19 mouse cellular contexts compared by ENCODE assay signal in the genomic region with DNA sequence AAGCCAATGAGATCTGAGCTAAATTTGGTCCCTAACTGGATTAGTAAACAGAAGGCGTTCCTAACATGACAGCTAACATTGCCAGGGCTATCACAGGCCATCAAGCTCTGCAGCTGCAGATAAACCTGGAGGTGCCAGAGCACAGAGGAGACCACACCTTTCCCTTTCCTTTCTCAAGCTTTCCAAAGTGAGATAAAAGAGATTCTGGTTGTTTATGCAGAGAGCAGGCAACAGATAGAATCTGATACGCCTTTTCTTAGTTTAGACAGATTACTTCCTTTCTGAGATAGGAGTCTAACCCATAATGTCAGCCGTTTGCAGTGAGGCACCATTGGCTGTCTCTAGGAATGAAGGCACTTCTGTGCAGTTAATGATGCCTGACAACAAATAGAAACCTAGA.
DNase-seq lines count a peak whose midpoint lies in the region; ATAC-seq and TF ChIP-seq lines count a peak whose summit lies in the region.
"Had no signal": no experiment of that assay in that cellular context is flagged by ENCODE, and none has a peak within 500 bp of the region (broad histone marks: within the 10 kb centered on the region; RNA-seq: fewer than 3 reads in every experiment).

No protein-coding gene starts in this region.

- H3K9ac ChIP-seq in kidney, embryonic 14.5 days (ENCODE audit: low read depth, low read length): no peak overlapping the region
- H3K9ac ChIP-seq: hindbrain, embryonic 15.5 days; limb, embryonic 13.5 days; lung, embryonic 14.5 days; neural tube, embryonic 12.5 days had no signal

- H3K27me3 ChIP-seq in kidney, embryonic 14.5 days (ENCODE audit: control insufficient read depth, insufficient read depth, low read length): no peaks in the 10 kb centered on the region
- no peaks in the 10 kb centered on the region for H3K27me3 ChIP-seq in G1E (ENCODE audit: insufficient read depth, low read length)
- no peaks in the 10 kb centered on the region for H3K27me3 ChIP-seq in hindbrain, embryonic 10.5 days (ENCODE audit: insufficient read depth, poor library complexity, severe bottlenecking)
- H3K27me3 ChIP-seq: CH12.LX; hindbrain, embryonic 15.5 days; limb, embryonic 13.5 days; neural tube, embryonic 12.5 days had no signal

- H3K4me1 ChIP-seq in kidney, embryonic 14.5 days (ENCODE audit: control insufficient read depth, insufficient read depth, low read length): no peaks in the 10 kb centered on the region
- no peaks in the 10 kb centered on the region for H3K4me1 ChIP-seq in G1E (ENCODE audit: insufficient read depth, low read depth, low read length)
- H3K4me1 ChIP-seq in hindbrain, embryonic 10.5 days (replicated peaks): no peaks in the 10 kb centered on the region
- H3K4me1 ChIP-seq: embryonic facial prominence, embryonic 10.5 days; hindbrain, embryonic 15.5 days; limb, embryonic 13.5 days; neural tube, embryonic 12.5 days had no signal

- ATAC-seq in kidney, embryonic 14.5 days (ENCODE audit: low FRiP score, low TSS enrichment): no peak
- peak; percentile 86 for ATAC-seq in G1E (ENCODE audit: extremely low read depth, insufficient number of reproducible peaks, low FRiP score, poor library complexity, severe bottlenecking)
- ATAC-seq in granulocyte monocyte progenitor cell, adult 5-6 weeks (replicated peaks; ENCODE audit: poor library complexity, severe bottlenecking): no peak
- ATAC-seq: forebrain, embryonic 14.5 days; intestine, embryonic 16.5 days had no signal

- no peaks in the 10 kb centered on the region for H3K9me3 ChIP-seq in kidney, embryonic 14.5 days (ENCODE audit: control insufficient read depth, low read length)
- no peaks in the 10 kb centered on the region for H3K9me3 ChIP-seq in G1E (replicated peaks)
- no peaks in the 10 kb centered on the region for H3K9me3 ChIP-seq in hindbrain, embryonic 10.5 days
- H3K9me3 ChIP-seq: embryonic facial prominence, embryonic 10.5 days; hindbrain, embryonic 15.5 days; limb, embryonic 13.5 days; neural tube, embryonic 12.5 days had no signal

- no peak overlapping the region for H3K4me2 ChIP-seq in kidney, embryonic 14.5 days (replicated peaks; ENCODE audit: low read depth, low read length)
- H3K4me2 ChIP-seq: hindbrain, embryonic 15.5 days; limb, embryonic 13.5 days; lung, embryonic 14.5 days; neural tube, embryonic 12.5 days had no signal

- no peak overlapping the region for H3K27ac ChIP-seq in kidney, embryonic 14.5 days (ENCODE audit: low read depth, low read length)
- no peak overlapping the region for H3K27ac ChIP-seq in hindbrain, embryonic 10.5 days
- H3K27ac ChIP-seq: embryonic facial prominence, embryonic 10.5 days; hindbrain, embryonic 15.5 days; limb, embryonic 13.5 days; neural tube, embryonic 12.5 days had no signal

- H3K36me3 ChIP-seq in kidney, embryonic 14.5 days (ENCODE audit: control insufficient read depth, insufficient read depth, low read length): no peaks in the 10 kb centered on the region
- H3K36me3 ChIP-seq in G1E (replicated peaks): no peaks in the 10 kb centered on the region
- H3K36me3 ChIP-seq in hindbrain, embryonic 10.5 days: no peaks in the 10 kb centered on the region
- H3K36me3 ChIP-seq: embryonic facial prominence, embryonic 10.5 days; hindbrain, embryonic 15.5 days; limb, embryonic 13.5 days; neural tube, embryonic 12.5 days had no signal

- no peak overlapping the region for H3K4me3 ChIP-seq in kidney, embryonic 14.5 days (ENCODE audit: low read length)
- H3K4me3 ChIP-seq in G1E (ENCODE audit: low read depth, low read length): no peak overlapping the region
- no peak overlapping the region for H3K4me3 ChIP-seq in hindbrain, embryonic 10.5 days
- H3K4me3 ChIP-seq: embryonic facial prominence, embryonic 10.5 days; hindbrain, embryonic 15.5 days; limb, embryonic 13.5 days; neural tube, embryonic 12.5 days had no signal

- WGBS in kidney, embryonic 14.5 days: 44% methylated on average over 3 of the region's 3 CpGs
- 80% methylated on average over 3 of the region's 3 CpGs for WGBS in hindbrain, embryonic 10.5 days

- no peak for TF ChIP-seq CTCF in G1E (IDR thresholded peaks at IDR 0.05; ENCODE audit: low read depth, low read length)

- DNase-seq in adrenal gland, adult 2 months: peak; percentile 4
- DNase-seq in adrenal gland, postnatal 14 days: no peak
- peak; percentile 33 for DNase-seq in kidney, adult 9 months
- no peak for DNase-seq in G1E (ENCODE audit: low spot score)
- DNase-seq in lung, postnatal 36 days: peak; percentile 51
- DNase-seq in hindbrain, embryonic 10.5 days (ENCODE audit: low spot score): no peak
- DNase-seq: adrenal gland, adult 8-10 months; cerebellum, adult 11 months; cerebellum, postnatal 36 days; lung, embryonic 14.5 days had no signal

Comparison
In these comparisons a context has a peak if more than half of its experiments do, and no peak if none do; other contexts are left out.
1. DNase-seq: peak in adrenal gland, adult 2 months (single experiment), kidney, adult 9 months (single experiment) and lung, postnatal 36 days (single experiment); none in adrenal gland, postnatal 14 days (single experiment), G1E (single experiment) and hindbrain, embryonic 10.5 days (single experiment).